Mouse (Mus musculus): ENCODE measurements around the gene Cnfn.

DNA sequence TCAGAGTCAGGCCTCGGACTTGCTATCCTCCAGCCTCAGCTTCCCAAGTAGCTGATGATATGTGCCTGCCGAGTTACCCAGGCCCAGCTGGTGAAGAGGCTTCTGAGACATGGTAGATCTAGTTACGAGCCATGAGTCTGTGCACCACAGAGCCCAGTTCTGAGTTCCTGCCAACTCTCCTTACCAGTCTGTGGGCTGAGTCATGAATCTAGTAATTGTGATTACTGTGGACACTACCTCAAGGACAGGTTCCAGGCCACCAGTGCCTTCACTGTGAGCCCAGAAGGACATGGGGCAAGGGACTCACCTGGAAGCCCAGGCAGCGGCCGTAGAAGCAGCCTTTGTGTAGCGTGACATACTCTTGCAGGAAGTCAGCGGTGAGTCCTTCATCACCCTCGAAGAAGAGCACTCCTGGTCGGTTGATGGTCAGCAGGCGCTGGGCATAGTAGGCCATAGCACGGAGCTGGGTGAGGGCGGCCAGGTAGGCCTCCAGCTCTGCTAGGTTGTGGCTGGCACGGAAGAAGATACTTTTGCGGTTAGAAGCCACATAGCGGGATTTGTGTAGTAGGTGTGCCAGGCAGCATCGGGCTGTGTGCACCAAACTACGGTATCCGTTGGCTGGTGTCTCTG lies 18.4 kb upstream of the Cnfn start:
- TF ChIP-seq POLR2A (IDR thresholded peaks at IDR 0.05; ENCODE audit: borderline replicate concordance, insufficient read depth, low read length) (no peak), CTCF (IDR thresholded peaks at IDR 0.05; ENCODE audit: borderline replicate concordance, insufficient read depth, low read depth, low read length) (no peak)

Measured in cerebellum, adult 2 months (tissue).